In the genomic region with DNA sequence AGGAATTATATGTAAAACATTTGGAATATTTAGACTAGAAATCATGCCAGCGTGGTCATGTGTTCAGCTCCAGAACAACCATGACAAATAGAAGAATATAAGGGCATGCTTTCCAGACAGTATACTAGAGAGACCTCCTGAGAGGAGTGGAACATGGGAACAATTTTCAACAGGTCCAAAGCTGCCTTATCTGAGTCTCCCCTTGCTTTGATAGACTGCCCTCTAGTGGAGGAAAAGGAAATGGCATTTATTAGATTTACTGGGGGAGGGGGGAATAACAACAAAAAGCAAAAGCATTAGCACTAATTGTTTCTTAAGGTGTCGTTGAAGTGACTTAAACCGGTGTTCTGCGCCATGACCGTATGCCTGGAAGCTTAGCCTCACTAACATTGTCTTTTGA, we compare ENCODE assay signal across 8 mouse cellular contexts. TPM values are rescaled to one million over a fixed set of nuclear protein-coding genes. Genes with fewer than 3 reads are reported as not detected.
DNase-seq lines count a peak whose midpoint lies in the region; ATAC-seq and TF ChIP-seq lines count a peak whose summit lies in the region.

No protein-coding gene starts in this region.

- no peaks in the 10 kb centered on the region; the same call in 1 of the 2 replicates for H3K4me1 ChIP-seq in kidney, adult 2 months (ENCODE audit: control insufficient read depth, insufficient read depth, low read length)
- no peaks in the 10 kb centered on the region for H3K4me1 ChIP-seq in liver, postnatal 0 days (ENCODE audit: insufficient read depth)

- 29% methylated on average over 5 of the region's 5 CpGs for WGBS in kidney, adult 2 months
- WGBS in liver, postnatal 0 days (ENCODE audit: insufficient replicate concordance): 30% methylated on average over 5 of the region's 5 CpGs

- H3K27ac ChIP-seq in kidney, adult 2 months (ENCODE audit: insufficient read depth, low read depth, low read length): no peak overlapping the region
- H3K27ac ChIP-seq in liver, postnatal 0 days (ENCODE audit: low read depth): no peak overlapping the region

- H3K9me3 ChIP-seq in liver, postnatal 0 days (ENCODE audit: low read length): no peaks in the 10 kb centered on the region

- ATAC-seq in CD4-positive, CD25-positive, alpha-beta regulatory T cell, adult 4 months: peak; percentile 56
- ATAC-seq in liver, postnatal 0 days: 0 out of 2 replicates have a peak, but pooled peaks have one; percentile 23

- H3K4me3 ChIP-seq in kidney, adult 2 months (ENCODE audit: insufficient read depth, low read depth, low read length): no peak overlapping the region
- no peak overlapping the region for H3K4me3 ChIP-seq in liver, postnatal 0 days (ENCODE audit: low read depth, low read length)

- peak; percentile 42 for DNase-seq in kidney, adult 2 months
- DNase-seq in kidney, postnatal 25 days: no peak
- DNase-seq in 3134 (ENCODE audit: extremely low read depth, insufficient read length, low spot score): peak; percentile 28
- DNase-seq in cerebellum, adult 18-20 months: peak; percentile 33 to 44
- DNase-seq in liver, postnatal 0 days: no peak
- DNase-seq in testis, postnatal 10 days (ENCODE audit: low spot score): no peak
- no peak for DNase-seq in thymus, adult 18-20 months

- TF ChIP-seq POLR2A in kidney, adult 2 months (IDR thresholded peaks at IDR 0.05; ENCODE audit: low read depth, low read length): no peak

- peak; percentile 24; the same call in 1 of the 2 replicates for TF ChIP-seq CTCF in kidney, adult 2 months (conservative IDR thresholded peaks at IDR 0.05; ENCODE audit: insufficient read depth, insufficient read length, low read depth, low read length)
- peak; percentile 91 for TF ChIP-seq CTCF in liver, postnatal 0 days (IDR thresholded peaks at IDR 0.05; ENCODE audit: low read depth)

- H3K36me3 ChIP-seq in kidney, adult 2 months (ENCODE audit: control insufficient read depth, insufficient read depth, low read length): no peaks in the 10 kb centered on the region
- H3K36me3 ChIP-seq in liver, postnatal 0 days (replicated peaks; ENCODE audit: insufficient read depth, low read length): no peaks in the 10 kb centered on the region

- no peak for TF ChIP-seq EP300 in liver, postnatal 0 days (IDR thresholded peaks at IDR 0.05; ENCODE audit: low read depth)

- peaks cover 3% of the 10 kb centered on the region for H3K27me3 ChIP-seq in kidney, adult 2 months (replicated peaks; ENCODE audit: control insufficient read depth, insufficient read depth, low read length)
- no peaks in the 10 kb centered on the region for H3K27me3 ChIP-seq in liver, postnatal 0 days (ENCODE audit: insufficient read depth, low read length)

- H3K4me2 ChIP-seq in liver, postnatal 0 days (ENCODE audit: low read depth, low read length): peak overlapping the region; percentile 16; the same call in 1 of the 2 replicates

- H3K9ac ChIP-seq in liver, postnatal 0 days (replicated peaks): no peak overlapping the region

RNA-seq across cellular contexts. Expression of a gene that starts 0.8 kb away (rescaled TPM):
- polyA plus RNA-seq in kidney, adult 2 months (2012; rRNA removed): 0.20 and 0.33 TPM in 2 replicates
- polyA plus RNA-seq in CD4-positive, CD25-positive, alpha-beta regulatory T cell, adult 4 months (2017; shearing (Covaris generic)): 1 to 10 TPM; 4.1 to 4.6 TPM
- 0.89 and 1.2 TPM in 2 replicates for polyA plus RNA-seq in liver, postnatal 0 days (2015; fragmentation: Nextera tagmentation; extraction: Ambion mirVana)

Comparison
In these comparisons a context has a peak if more than half of its experiments do, and no peak if none do; other contexts are left out.
1. DNase-seq: peak in kidney, adult 2 months (single experiment), 3134 (single experiment) and cerebellum, adult 18-20 months (2 of 2); none in kidney, postnatal 25 days (0 of 2), liver, postnatal 0 days (single experiment), testis, postnatal 10 days (single experiment) and thymus, adult 18-20 months (0 of 2).